ENCODE assay signal across 10 mouse cellular contexts in genomic region chrX:101515710-101516109, GRCm38 (mm10). TPM values are rescaled to one million over a fixed set of nuclear protein-coding genes. Genes with fewer than 3 reads are reported as not detected.
DNase-seq lines count a peak whose midpoint lies in the region; ATAC-seq and TF ChIP-seq lines count a peak whose summit lies in the region.
"Had no signal": no experiment of that assay in that cellular context is flagged by ENCODE, and none has a peak within 500 bp of the region (broad histone marks: within the 10 kb centered on the region; RNA-seq: fewer than 3 reads in every experiment).

No protein-coding gene starts in this region.

- no peak overlapping the region for H3K9ac ChIP-seq in forebrain, embryonic 14.5 days (ENCODE audit: low read length)
- H3K9ac ChIP-seq in forebrain, embryonic 15.5 days (replicated peaks), result no peak overlapping the region

- H3K27me3 ChIP-seq in forebrain, embryonic 14.5 days (replicated peaks; ENCODE audit: control insufficient read depth, insufficient read depth, low read length), result no peaks in the 10 kb centered on the region
- no peaks in the 10 kb centered on the region for H3K27me3 ChIP-seq in forebrain, embryonic 15.5 days

- no peak for ATAC-seq in forebrain, embryonic 14.5 days
- ATAC-seq in forebrain, embryonic 15.5 days (replicated peaks), result no peak

- no peak overlapping the region for H3K27ac ChIP-seq in forebrain, embryonic 14.5 days (ENCODE audit: low read depth, low read length)
- H3K27ac ChIP-seq in forebrain, embryonic 15.5 days (replicated peaks), result no peak overlapping the region
- no peak overlapping the region for H3K27ac ChIP-seq in left cerebral cortex, adult 2 months

- peak; percentile 30 for DNase-seq in forebrain, embryonic 14.5 days (ENCODE audit: low spot score)
- no peak for DNase-seq in left cerebral cortex, adult 2 months (ENCODE audit: extremely low spot score in 1 of 2, low spot score in 2 of 2)
- DNase-seq in left cerebral cortex, postnatal 4 days, result no peak
- peak; percentile 4 for DNase-seq in CD4-positive helper T cell, adult 2 months (ENCODE audit: low read depth, low spot score)
- peak; percentile 5 for DNase-seq in forelimb bud, embryonic 11.5 days (ENCODE audit: low read depth, low spot score)
- DNase-seq in testis, postnatal 14 days (ENCODE audit: low spot score), result no peak
- no peak for DNase-seq in natural killer cell, adult 2 months (ENCODE audit: low spot score in 2 of 2)
- DNase-seq: cerebellum, adult 18-20 months had no signal

- no peaks in the 10 kb centered on the region for H3K4me1 ChIP-seq in forebrain, embryonic 14.5 days (ENCODE audit: control insufficient read depth, insufficient read depth, low read length)
- H3K4me1 ChIP-seq in forebrain, embryonic 15.5 days, result no peaks in the 10 kb centered on the region

- H3K9me3 ChIP-seq in forebrain, embryonic 14.5 days (replicated peaks; ENCODE audit: control insufficient read depth, low read length), result no peaks in the 10 kb centered on the region
- no peaks in the 10 kb centered on the region for H3K9me3 ChIP-seq in forebrain, embryonic 15.5 days

- H3K36me3 ChIP-seq in forebrain, embryonic 14.5 days (ENCODE audit: control insufficient read depth, insufficient read depth, low read length), result no peaks in the 10 kb centered on the region
- H3K36me3 ChIP-seq in forebrain, embryonic 15.5 days, result no peaks in the 10 kb centered on the region

- 9% methylated on average over 2 of the region's 2 CpGs for WGBS in forebrain, embryonic 14.5 days
- WGBS in forebrain, embryonic 15.5 days, result 12% methylated on average over 2 of the region's 2 CpGs

- TF ChIP-seq CTCF in left cerebral cortex, adult 2 months (IDR thresholded peaks at IDR 0.05), result peak; percentile 58

- intact Hi-C loops in left cerebral cortex, adult 2 months (cut with DNase I), result no loop called here
- intact Hi-C loops in left cerebral cortex, postnatal 4 days (cut with DNase I), result no loop called here

- H3K4me2 ChIP-seq in forebrain, embryonic 14.5 days (ENCODE audit: low read length), result no peak overlapping the region
- H3K4me2 ChIP-seq in forebrain, embryonic 15.5 days (replicated peaks), result no peak overlapping the region
- H3K4me2 ChIP-seq: heart, embryonic 11.5 days had no signal

- no peak overlapping the region for H3K4me3 ChIP-seq in forebrain, embryonic 14.5 days (ENCODE audit: low read depth, low read length)
- no peak overlapping the region for H3K4me3 ChIP-seq in forebrain, embryonic 15.5 days
- no peak overlapping the region for H3K4me3 ChIP-seq in left cerebral cortex, adult 2 months

RNA-seq across cellular contexts. Expression of gene Taf1, which starts 16.8 kb away (rescaled TPM):
- polyA plus RNA-seq in forebrain, embryonic 14.5 days (2014; fragmentation: Nextera tagmentation; extraction: Ambion mirVana), result 13.7 and 16.6 TPM in 2 replicates
- polyA plus RNA-seq in forebrain, embryonic 15.5 days (2015; fragmentation: Nextera tagmentation; extraction: Ambion mirVana), result 17.4 and 19.4 TPM in 2 replicates
- total RNA-seq in left cerebral cortex, adult 2 months (2021), result 10 to 100 TPM; 53.2 to 53.5 TPM
- total RNA-seq in left cerebral cortex, postnatal 4 days (2021), result 10 to 100 TPM; 51.3 to 55.8 TPM

Comparison
In these comparisons a context has a peak if more than half of its experiments do, and no peak if none do; other contexts are left out.
1. DNase-seq: peak in forebrain, embryonic 14.5 days (single experiment), CD4-positive helper T cell, adult 2 months (single experiment) and forelimb bud, embryonic 11.5 days (single experiment); none in left cerebral cortex, adult 2 months (0 of 2), left cerebral cortex, postnatal 4 days (single experiment), testis, postnatal 14 days (single experiment) and natural killer cell, adult 2 months (0 of 2).